Mouse (Mus musculus) embryonic stem cell, embryonic (primary cell): ENCODE results near the gene Aldh4a1.

Source experiments
- CTCF ChIA-PET, 4 experiments: fragments of 300-600 bp in 2 of 4; fragments of 350-600 bp in 2 of 4; sonication (Branson Sonifier 250); formaldehyde crosslinking; loops; one replicate each; lab custom pipeline; 2022; ENCODE audit warnings: inconsistent platforms in 2 of 4; lab: Charles Lee
- POLR2A ChIA-PET, 4 experiments: fragments of 300-600 bp in 2 of 4; fragments of 350-600 bp in 2 of 4; sonication (Branson Sonifier 250); formaldehyde crosslinking; loops; one replicate each; lab custom pipeline; 2022; ENCODE audit warnings: antibody characterized with exemption in 4 of 4, inconsistent platforms in 1 of 4; lab: Charles Lee

Gene Aldh4a1

DNA sequence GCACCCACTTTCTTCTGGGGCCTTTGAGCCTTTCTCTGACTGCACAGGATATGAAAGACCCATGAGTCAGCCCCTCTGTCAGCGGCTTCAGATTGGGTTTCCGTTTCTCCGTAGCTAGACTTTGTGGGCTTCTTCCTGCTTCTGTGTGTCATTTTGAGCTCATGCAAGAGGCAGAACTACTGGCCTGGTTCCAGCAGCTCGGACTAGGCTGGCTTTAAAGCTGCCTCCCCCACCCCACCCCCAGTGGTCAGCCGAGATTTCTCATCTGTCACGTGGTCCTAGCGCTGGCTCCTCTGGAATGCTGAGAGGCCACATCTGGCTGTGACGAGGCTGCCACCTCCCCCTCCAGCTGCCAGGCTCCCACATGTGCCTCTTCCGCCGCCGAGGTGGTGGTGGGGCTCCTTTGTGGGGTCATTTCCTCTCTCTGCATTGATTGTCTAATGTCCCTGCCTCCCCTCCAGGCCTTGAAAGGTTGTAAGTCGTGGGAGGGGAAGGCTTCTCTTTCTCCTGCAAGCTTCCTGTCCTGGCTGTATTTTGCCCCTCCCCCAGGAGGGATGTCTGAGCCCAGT, 23.6 kb upstream of the Aldh4a1 start:
- ChIA-PET CTCF (interaction anchor here (0.6 to 7.0 kb wide), 12 partner anchors 11 to 288 kb away, joined by 3 to 189 read pairs (median 4); partner anchors contain the start of gene Iffo2 (in 1 of the 4)), POLR2A (interaction anchor here in 3 of 4 experiments (0.5 to 2.5 kb wide), 25 partner anchors 8 to 557 kb away, joined by 3 to 13 read pairs (median 4); partner anchors contain the start of genes Aldh4a1 (in 2 of the 3), Akr7a5 (in 1 of the 3), Minos1 (in 1 of the 3) and Nbl1 (in 1 of the 3))

- ChIA-PET POLR2A (interaction anchor here in 3 of 4 experiments (0.9 to 2.3 kb wide), 20 partner anchors 8 to 127 kb away, joined by 3 to 22 read pairs (median 4); partner anchors contain the start of gene Aldh4a1 (in 2 of the 3)), CTCF (interaction anchor here (0.5 to 7.0 kb wide), 102 partner anchors 7 to 657 kb away, joined by 3 to 189 read pairs (median 6); partner anchors contain the start of gene Aldh4a1 (in 3 of the 4))
These were observed 20.9 kb upstream of the Aldh4a1 start for GRCm38 (mm10) chr4:139601519-139602356.

GRCm38 (mm10) chr4:139602357-139603244, 20.1 kb upstream of the Aldh4a1 start, which contains the start of gene Gm21969:
Gene Gm21969 (plus strand): TSS chr4:139603186.
- CTCF ChIA-PET = interaction anchor here (0.5 to 7.0 kb wide), 127 partner anchors 8 to 1123 kb away, joined by 3 to 189 read pairs (median 5); partner anchors contain the start of genes Aldh4a1 (in 3 of the 4), Akr7a5 (in 1 of the 4) and Pqlc2 (in 1 of the 4)
- POLR2A ChIA-PET = interaction anchor here (0.5 to 2.3 kb wide), 27 partner anchors 9 to 901 kb away, joined by 3 to 22 read pairs (median 4); partner anchors contain the start of gene Aldh4a1 (in 3 of the 4)

GRCm38 (mm10) chr4:139605216-139605615, 17.4 kb upstream of the Aldh4a1 start:
- ChIA-PET POLR2A (interaction anchor here in 2 of 4 experiments (0.6 to 1.6 kb wide), 4 partner anchors 11 to 1543 kb away, joined by 3 to 4 read pairs (median 3); no protein-coding TSS in a partner anchor), CTCF (interaction anchor here (0.6 to 1.4 kb wide), 10 partner anchors 10 to 133 kb away, joined by 3 to 5 read pairs (median 3); no protein-coding TSS in a partner anchor)

DNA sequence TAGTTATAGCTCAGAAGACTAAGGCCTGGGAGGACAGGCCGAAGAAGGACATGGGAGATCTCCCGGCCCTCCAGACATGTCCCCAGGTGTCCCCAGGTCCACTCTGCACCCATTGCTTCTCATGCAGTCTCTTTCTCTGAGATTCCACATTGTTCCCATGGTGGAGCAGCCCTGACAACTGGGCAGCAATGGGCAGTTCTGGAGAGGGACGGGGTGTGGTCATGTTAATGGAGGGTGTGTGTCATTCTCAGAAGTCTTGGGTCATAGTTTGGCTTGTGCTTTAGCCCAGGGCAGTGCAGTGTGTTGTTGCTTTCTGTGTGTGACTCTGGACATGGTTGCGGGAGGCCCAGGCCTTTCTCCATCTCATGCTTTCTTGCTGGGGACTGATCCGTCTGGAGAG, 15.9 kb upstream of the Aldh4a1 start:
- CTCF ChIA-PET = interaction anchor here in 1 of 4 experiments (1.2 kb wide), 1 partner anchor 136 kb away, joined by 4 read pairs; no protein-coding TSS in a partner anchor
- POLR2A ChIA-PET = interaction anchor here in 2 of 4 experiments (0.9 to 2.1 kb wide), 4 partner anchors 10 to 111 kb away, joined by 3 to 5 read pairs (median 4); no protein-coding TSS in a partner anchor

- CTCF ChIA-PET = interaction anchor here in 1 of 4 experiments (0.7 to 4.0 kb wide), 3 partner anchors 27 to 73 kb away, joined by 3 to 47 read pairs (median 7); no protein-coding TSS in a partner anchor
These were observed 13.7 kb upstream of the Aldh4a1 start for GRCm38 (mm10) chr4:139608975-139609374.

DNA sequence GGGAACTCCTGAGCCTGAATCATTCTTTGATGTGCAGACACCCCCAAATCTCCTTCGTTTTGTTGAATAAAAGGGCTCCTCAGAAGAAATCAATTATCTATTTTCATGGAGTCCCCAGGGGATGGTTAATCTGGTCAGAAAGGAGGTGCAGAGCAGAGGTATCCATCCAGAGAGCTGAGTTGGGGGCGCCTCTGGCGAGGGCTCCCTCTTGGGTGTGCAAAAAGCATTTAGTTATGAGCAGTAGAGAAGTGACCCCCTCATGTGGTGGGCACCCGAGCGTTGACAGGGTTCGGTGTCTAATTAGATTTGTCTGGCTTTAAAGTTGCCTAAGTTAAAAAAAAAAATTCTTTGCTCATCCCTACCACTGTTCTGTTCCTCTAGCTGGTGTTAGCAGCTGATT, 11.7 kb upstream of the Aldh4a1 start:
- POLR2A ChIA-PET = interaction anchor here in 3 of 4 experiments (0.6 to 2.8 kb wide), 16 partner anchors 8 to 605 kb away, joined by 3 to 14 read pairs (median 4); partner anchors contain the start of genes Aldh4a1 (in 2 of the 3) and Gm21969 (in 2 of the 3)
- CTCF ChIA-PET = interaction anchor here (0.5 to 8.0 kb wide), 140 partner anchors 8 to 579 kb away, joined by 3 to 189 read pairs (median 4); partner anchors contain the start of genes Gm21969 (in 4 of the 4), Aldh4a1 (in 3 of the 4), Akr7a5 (in 1 of the 4) and Capzb (in 1 of the 4)

More at GRCm38 (mm10) chr4:139608975-139609374, 13.7 kb upstream of the Aldh4a1 start:
- POLR2A ChIA-PET = interaction anchor here in 2 of 4 experiments (0.6 kb wide), 2 partner anchors 326 to 520 kb away, joined by 3 read pairs; no protein-coding TSS in a partner anchor

DNA sequence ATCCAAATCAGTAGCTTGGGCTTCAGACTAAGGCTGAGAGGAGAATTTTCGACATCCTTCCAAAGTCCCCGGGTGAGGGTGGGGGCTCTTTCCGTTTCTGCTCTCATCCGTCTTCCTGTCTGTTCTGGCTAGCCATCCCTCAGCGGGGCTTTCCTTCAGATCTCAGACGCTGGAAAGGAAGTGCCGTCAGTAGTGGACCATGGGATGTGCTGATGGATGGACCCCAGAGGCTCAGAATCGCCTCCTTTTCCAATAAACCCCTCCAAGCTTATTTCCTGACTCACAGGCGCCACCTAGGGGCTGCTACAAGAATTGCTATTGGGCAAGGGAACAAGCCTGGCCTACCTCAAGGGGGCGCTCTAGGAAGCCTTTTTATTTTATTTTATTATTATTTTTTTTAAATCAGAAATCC, 11.1 kb upstream of the Aldh4a1 start:
- CTCF ChIA-PET = interaction anchor here (0.5 to 8.0 kb wide), 143 partner anchors 9 to 1029 kb away, joined by 3 to 189 read pairs (median 4); partner anchors contain the start of genes Gm21969 (in 4 of the 4), Aldh4a1 (in 3 of the 4), Akr7a5 (in 1 of the 4) and Capzb (in 1 of the 4)
- POLR2A ChIA-PET = interaction anchor here in 3 of 4 experiments (0.6 to 2.8 kb wide), 16 partner anchors 8 to 606 kb away, joined by 3 to 14 read pairs (median 4); partner anchors contain the start of genes Aldh4a1 (in 2 of the 3) and Gm21969 (in 2 of the 3)

- ChIA-PET CTCF (interaction anchor here in 3 of 4 experiments (0.9 to 8.0 kb wide), 3 partner anchors 12 to 40 kb away, joined by 3 to 189 read pairs (median 18); partner anchors contain the start of gene Gm21969 (in 2 of the 3)), POLR2A (interaction anchor here in 2 of 4 experiments (0.6 to 3.0 kb wide), 7 partner anchors 8 to 260 kb away, joined by 3 to 18 read pairs (median 4); partner anchors contain the start of genes Aldh4a1 (in 1 of the 2) and Gm21969 (in 1 of the 2))
These were observed 8.0 kb upstream of the Aldh4a1 start for GRCm38 (mm10) chr4:139614524-139615260.

DNA sequence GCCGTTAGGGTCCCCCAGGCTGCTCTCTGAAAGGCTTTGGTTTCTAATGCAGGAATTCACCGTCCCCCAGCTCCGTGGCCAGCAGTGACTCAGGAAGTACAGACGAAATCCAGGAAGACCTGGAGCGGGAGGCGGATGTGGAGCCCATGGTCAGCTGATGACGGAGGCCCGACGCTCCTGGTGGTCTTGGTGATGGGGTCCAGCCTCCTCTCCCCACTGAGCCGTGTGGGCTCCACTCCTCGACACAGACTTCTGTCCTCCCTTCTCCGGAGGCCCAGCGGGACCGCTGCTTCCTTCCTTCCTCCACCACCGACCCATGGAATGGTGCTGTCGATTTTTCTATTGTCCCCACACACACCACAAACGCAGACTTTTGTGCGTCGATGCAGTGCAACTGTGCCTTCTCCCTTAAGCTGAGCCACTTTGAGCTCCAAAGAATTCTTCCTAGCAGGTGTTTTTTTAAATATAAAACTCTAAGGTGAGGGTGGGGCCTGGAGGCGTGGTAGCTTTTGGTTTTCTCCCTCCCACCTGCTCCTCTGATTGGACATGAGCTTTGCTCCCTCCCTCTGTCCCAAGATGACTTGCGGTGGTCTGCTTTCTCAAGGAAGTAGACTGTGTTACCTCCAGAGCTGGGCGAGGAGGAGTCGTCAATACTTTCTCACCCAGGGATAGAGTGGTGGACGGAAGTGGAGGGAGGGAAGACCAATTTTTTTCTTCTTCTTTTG, 6.2 kb upstream of the Aldh4a1 start:
- CTCF ChIA-PET = interaction anchor here (0.5 to 8.0 kb wide), 27 partner anchors 9 to 1518 kb away, joined by 3 to 189 read pairs (median 4); partner anchors contain the start of genes Gm21969 (in 3 of the 4), Akr7a5 (in 1 of the 4) and Pqlc2 (in 1 of the 4)
- POLR2A ChIA-PET = interaction anchor here in 3 of 4 experiments (0.6 to 3.0 kb wide), 40 partner anchors 8 to 910 kb away, joined by 3 to 22 read pairs (median 3); partner anchors contain the start of gene Gm21969 (in 2 of the 3)

DNA sequence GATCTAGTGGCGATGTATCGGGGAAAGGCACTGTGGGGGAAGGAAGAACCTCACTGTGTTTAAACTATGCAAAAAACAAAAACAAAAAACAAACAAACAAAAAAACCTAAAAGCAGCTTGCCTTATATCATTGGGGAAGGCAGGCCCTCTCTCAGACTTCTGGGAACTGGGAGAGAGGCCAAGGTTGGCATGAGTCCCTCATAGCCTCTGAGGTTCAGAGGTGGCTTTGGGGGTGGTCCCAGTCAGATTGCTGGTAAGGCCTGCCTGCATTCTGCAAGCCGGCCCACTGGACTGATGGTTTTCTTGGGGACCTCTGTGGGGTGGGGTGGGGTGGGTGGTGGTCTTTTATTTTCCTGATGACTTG, 5.7 kb upstream of the Aldh4a1 start:
- ChIA-PET POLR2A (interaction anchor here in 3 of 4 experiments (0.6 to 3.0 kb wide), 32 partner anchors 8 to 910 kb away, joined by 3 to 22 read pairs (median 3); partner anchors contain the start of gene Gm21969 (in 1 of the 3)), CTCF (interaction anchor here (0.5 to 8.0 kb wide), 23 partner anchors 9 to 1518 kb away, joined by 3 to 189 read pairs (median 4); partner anchors contain the start of genes Gm21969 (in 3 of the 4), Akr7a5 (in 1 of the 4) and Pqlc2 (in 1 of the 4))

- POLR2A ChIA-PET = interaction anchor here in 3 of 4 experiments (0.5 to 1.7 kb wide), 6 partner anchors 8 to 399 kb away, joined by 3 to 5 read pairs (median 4); no protein-coding TSS in a partner anchor
These were observed 2.9 kb upstream of the Aldh4a1 start for GRCm38 (mm10) chr4:139619765-139620164.

GRCm38 (mm10) chr4:139623434-139624115, 909 bp downstream of the Aldh4a1 start:
- ChIA-PET CTCF (interaction anchor here (1.0 to 4.8 kb wide), 19 partner anchors 12 to 118 kb away, joined by 3 to 48 read pairs (median 6); partner anchors contain the start of gene Gm21969 (in 3 of the 4)), POLR2A (interaction anchor here in 3 of 4 experiments (0.6 to 2.6 kb wide), 44 partner anchors 8 to 1035 kb away, joined by 3 to 35 read pairs (median 4); partner anchors contain the start of genes Gm21969 (in 3 of the 3), Akr7a5 (in 1 of the 3) and Pqlc2 (in 1 of the 3))

More at GRCm38 (mm10) chr4:139619765-139620164, 2.9 kb upstream of the Aldh4a1 start:
- CTCF ChIA-PET = interaction anchor here (0.7 to 4.8 kb wide), 6 partner anchors 8 to 27 kb away, joined by 3 to 48 read pairs (median 4); partner anchors contain the start of gene Gm21969 (in 2 of the 4)
